Mouse (Mus musculus) thymus, postnatal 4 days (tissue): ENCODE data around the gene Psmc2.
A peak's percentile ranks its signal among the peaks of the same experiment; 100 is the strongest.

Source experiments
- DNase-seq: peaks from one replicate; pipeline ENCODE4 v3.0.0; 2021

Psmc2 gene

GRCm38 (mm10) chr5:21810924-21811323 is 25.8 kb downstream of the Psmc2 start:
- DNase-seq, result no peak

- peak; percentile 79 for DNase-seq
Measured at GRCm38 (mm10) chr5:21813994-21814393, 28.9 kb downstream of the Psmc2 start.

- DNase-seq, result no peak
Measured at GRCm38 (mm10) chr5:21826370-21826769, 41.3 kb downstream of the Psmc2 start.

GRCm38 (mm10) chr5:21827643-21828042 is 42.6 kb downstream of the Psmc2 start:
- no peak for DNase-seq

- DNase-seq, result no peak
Measured at GRCm38 (mm10) chr5:21828855-21829254, 43.8 kb downstream of the Psmc2 start.

GRCm38 (mm10) chr5:21831761-21832160 is 46.7 kb downstream of the Psmc2 start:
- no peak for DNase-seq

- DNase-seq, result no peak
Measured at GRCm38 (mm10) chr5:21844676-21845075, 59.6 kb downstream of the Psmc2 start.

- DNase-seq, result no peak
Measured at GRCm38 (mm10) chr5:21846616-21847290, 61.7 kb downstream of the Psmc2 start.

GRCm38 (mm10) chr5:21847438-21847837 is 62.4 kb downstream of the Psmc2 start:
- no peak for DNase-seq

GRCm38 (mm10) chr5:21851679-21852340 is 66.7 kb downstream of the Psmc2 start:
- no peak for DNase-seq
